Mouse (Mus musculus) olfactory bulb, adult 2 months (tissue): Measurements from ENCODE around the gene Grik3. TPM values are rescaled to one million over a fixed set of nuclear protein-coding genes. Genes with fewer than 3 reads are reported as not detected.
A peak's percentile ranks its signal among the peaks of the same experiment; 100 is the strongest.

Experiments
- H3K27ac ChIP-seq: fragments of 200-500 bp; 2 replicates; pipeline ENCODE4 v1.5.1; 2012; ENCODE audit warnings: low read depth, low read length; ENCODE audit not compliant: insufficient read depth
- H3K4me1 ChIP-seq: fragments of 200-500 bp; 2 replicates; pipeline ENCODE4 v1.6.1; 2012; ENCODE audit warnings: low read length; ENCODE audit not compliant: control insufficient read depth, insufficient read depth
- H3K4me3 ChIP-seq: fragments of 200-500 bp; 2 replicates; pipeline ENCODE4 v1.5.1; 2012; ENCODE audit warnings: mild to moderate bottlenecking, low read depth, low read length, moderate library complexity; ENCODE audit not compliant: insufficient read depth
- CTCF ChIP-seq: fragments of 200-500 bp; IDR thresholded peaks from 2 replicates; pipeline ENCODE4 v1.5.1; 2012; ENCODE audit warnings: low read depth, mild to moderate bottlenecking, low read length, moderate library complexity; ENCODE audit not compliant: insufficient read depth
- POLR2A ChIP-seq: fragments of 200-500 bp; IDR thresholded peaks from 2 replicates; pipeline ENCODE4 v1.6.1; 2012; ENCODE audit warnings: mild to moderate bottlenecking, low read depth, low read length, moderate library complexity; ENCODE audit not compliant: insufficient read depth
- WGBS: fragments of 180-500 bp; shearing (Covaris S2); methylation state at CpG from one replicate; pipeline ENCODE4 v1.1.7; 2018; 5-methylcytosine and 5-hydroxymethylcytosine counted together
- polyA plus RNA-seq: library from polyadenylated mRNA; stranded (reverse); fragments of >200 nt; gene quantifications from 2 replicates; pipeline ENCODE4 v1.2.4, GENCODE M21; 2012; ENCODE audit warnings: low replicate concordance; ENCODE audit not compliant: missing spikeins, insufficient read depth, insufficient read length

Grik3 gene
- polyA plus RNA-seq, 1 experiment: 45.0 TPM

DNA sequence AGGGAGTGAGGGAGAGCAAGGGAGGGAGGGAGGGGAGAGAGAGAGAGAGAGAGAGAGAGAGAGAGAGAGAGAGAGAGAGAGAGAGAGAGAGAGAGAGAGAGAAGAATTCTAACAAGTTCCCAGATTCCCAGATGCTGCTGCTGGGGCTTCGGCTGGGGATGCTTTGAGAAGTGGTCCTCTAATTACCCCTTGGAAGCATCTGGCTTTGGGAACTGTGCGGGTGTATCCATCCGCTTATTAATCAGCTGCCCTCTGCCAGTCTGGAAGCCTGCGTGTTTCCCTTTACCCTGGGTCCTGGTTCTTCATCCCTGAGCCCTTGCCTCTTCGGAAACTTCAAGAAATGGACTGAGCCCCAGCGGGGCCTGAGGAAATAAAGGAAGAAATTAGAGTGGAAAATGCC, 204.9 kb downstream of the Grik3 start:
- no peak overlapping the region for H3K27ac ChIP-seq
- 42% methylated on average over 6 of the region's 6 CpGs for WGBS
- peaks cover 17% of the 10 kb centered on the region for H3K4me1 ChIP-seq
- H3K4me3 ChIP-seq: no peak overlapping the region
- TF ChIP-seq CTCF (no peak), POLR2A (no peak)

GRCm38 (mm10) chr4:125696182-125696939, 205.9 kb downstream of the Grik3 start:
- WGBS: 39% methylated on average over 18 of the region's 18 CpGs
- H3K4me3 ChIP-seq: no peak overlapping the region
- peaks cover 19% of the 10 kb centered on the region for H3K4me1 ChIP-seq
- H3K27ac ChIP-seq: no peak overlapping the region
- TF ChIP-seq POLR2A (no peak), CTCF (no peak)

GRCm38 (mm10) chr4:125697626-125698025, 207.1 kb downstream of the Grik3 start:
- H3K27ac ChIP-seq: no peak overlapping the region
- 38% methylated on average over 9 of the region's 9 CpGs for WGBS

GRCm38 (mm10) chr4:125699056-125699455, 208.6 kb downstream of the Grik3 start:
- Histone ChIP-seq H3K4me1 (peaks cover 30% of the 10 kb centered on the region), H3K4me3 (no peak overlapping the region), H3K27ac (no peak overlapping the region)
- TF ChIP-seq POLR2A (no peak), CTCF (no peak)
- 88% methylated on average over 7 of the region's 7 CpGs for WGBS

More at GRCm38 (mm10) chr4:125697626-125698025, 207.1 kb downstream of the Grik3 start:
- Histone ChIP-seq H3K4me1 (peaks cover 22% of the 10 kb centered on the region), H3K4me3 (no peak overlapping the region)
- no peak for TF ChIP-seq POLR2A
- TF ChIP-seq CTCF: no peak

DNA sequence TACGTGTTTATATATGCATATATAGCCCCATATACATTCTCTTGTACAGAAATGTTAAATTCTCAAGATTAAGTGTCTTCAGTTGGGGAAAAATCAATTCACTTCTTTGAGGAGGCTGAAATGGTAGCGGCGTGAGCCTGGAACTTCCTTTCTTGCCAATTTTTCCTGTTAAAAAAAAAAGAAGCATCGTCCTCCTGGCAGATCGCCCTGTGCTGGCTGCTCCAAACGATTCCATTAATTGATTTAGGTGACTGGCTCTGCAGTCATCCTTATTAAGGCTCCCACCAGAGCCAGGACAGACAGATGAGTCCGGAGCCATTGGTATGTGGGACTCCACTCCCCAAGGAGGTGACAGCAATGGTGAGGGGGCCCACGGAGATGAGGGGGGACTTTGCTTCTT, 209.8 kb downstream of the Grik3 start:
- H3K4me1 ChIP-seq: peaks cover 30% of the 10 kb centered on the region
- H3K27ac ChIP-seq: no peak overlapping the region
- 58% methylated on average over 8 of the region's 8 CpGs for WGBS
- no peak overlapping the region for H3K4me3 ChIP-seq
- TF ChIP-seq POLR2A (no peak), CTCF (no peak)

GRCm38 (mm10) chr4:125702607-125703309, 212.3 kb downstream of the Grik3 start:
- peak overlapping the region; percentile 43; the same call in 1 of the 2 replicates for H3K27ac ChIP-seq
- 31% methylated on average over 12 of the region's 12 CpGs for WGBS
- H3K4me3 ChIP-seq: no peak overlapping the region
- no peak for TF ChIP-seq POLR2A
- no peak for TF ChIP-seq CTCF
- peaks cover 17% of the 10 kb centered on the region for H3K4me1 ChIP-seq

GRCm38 (mm10) chr4:125703310-125703690, 212.8 kb downstream of the Grik3 start:
- Histone ChIP-seq H3K27ac (peak overlapping the region; percentile 43; the same call in 1 of the 2 replicates), H3K4me1 (peaks cover 13% of the 10 kb centered on the region), H3K4me3 (no peak overlapping the region)
- TF ChIP-seq POLR2A (no peak), CTCF (peak; percentile 40)
- 24% methylated on average over 4 of the region's 4 CpGs for WGBS

GRCm38 (mm10) chr4:125705746-125706145, 215.2 kb downstream of the Grik3 start:
- WGBS: 62% methylated on average over 8 of the region's 8 CpGs
- no peak overlapping the region for H3K27ac ChIP-seq
- peaks cover 11% of the 10 kb centered on the region for H3K4me1 ChIP-seq
- TF ChIP-seq POLR2A (no peak), CTCF (no peak)
- no peak overlapping the region for H3K4me3 ChIP-seq

GRCm38 (mm10) chr4:125709716-125710115, 219.2 kb downstream of the Grik3 start:
- WGBS: 74% methylated on average over 10 of the region's 10 CpGs
- H3K4me1 ChIP-seq: no peaks in the 10 kb centered on the region
- no peak for TF ChIP-seq POLR2A
- TF ChIP-seq CTCF: no peak
- H3K27ac ChIP-seq: no peak overlapping the region
- H3K4me3 ChIP-seq: no peak overlapping the region
